10 mouse cellular contexts compared by ENCODE assay signal in genomic region chr9:39611953-39612352, GRCm38 (mm10). TPM values are rescaled to one million over a fixed set of nuclear protein-coding genes. Genes with fewer than 3 reads are reported as not detected.
DNase-seq lines count a peak whose midpoint lies in the region; ATAC-seq and TF ChIP-seq lines count a peak whose summit lies in the region.
"Had no signal": no experiment of that assay in that cellular context is flagged by ENCODE, and none has a peak within 500 bp of the region (broad histone marks: within the 10 kb centered on the region; RNA-seq: fewer than 3 reads in every experiment).

No protein-coding gene starts in this region.

- H3K36me3 ChIP-seq in MEL (ENCODE audit: control insufficient read depth in 1 of 2, insufficient read depth in 2 of 2, low read length in 2 of 2), result no peaks in the 10 kb centered on the region

- no peaks in the 10 kb centered on the region for H3K79me2 ChIP-seq in MEL (ENCODE audit: control insufficient read depth, insufficient read depth, low read length, poor library complexity)

- no peaks in the 10 kb centered on the region for H3K27me3 ChIP-seq in MEL (ENCODE audit: control insufficient read depth in 1 of 2, insufficient read depth in 2 of 2, low read length in 2 of 2)

- no peak overlapping the region for H3K27ac ChIP-seq in MEL (ENCODE audit: control insufficient read depth, low read depth, low read length)

- TF ChIP-seq POLR2A in MEL (IDR thresholded peaks at IDR 0.05; ENCODE audit: control insufficient read depth in 1 of 2, insufficient read depth in 1 of 2, low read depth in 1 of 2, low read length in 2 of 2, poor library complexity in 1 of 2), result no peak

- no peak overlapping the region for H3K9ac ChIP-seq in MEL (ENCODE audit: control insufficient read depth, low read depth, low read length, poor library complexity, severe bottlenecking)

- H3K4me3 ChIP-seq in MEL (ENCODE audit: control insufficient read depth in 1 of 2, insufficient read depth in 1 of 2, low read depth in 2 of 2, low read length in 2 of 2), result no peak overlapping the region

- no peaks in the 10 kb centered on the region for H3K4me1 ChIP-seq in MEL (ENCODE audit: control insufficient read depth in 1 of 2, insufficient read depth in 2 of 2, low read length in 2 of 2)

- ATAC-seq in megakaryocyte progenitor cell, adult 5-6 weeks (replicated peaks; ENCODE audit: poor library complexity), result no peak
- ATAC-seq: intestine, embryonic 16.5 days had no signal

- no peak for TF ChIP-seq EP300 in MEL (IDR thresholded peaks at IDR 0.05; ENCODE audit: low read depth in 1 of 2, low read length in 2 of 2)

- TF ChIP-seq CTCF in MEL (IDR thresholded peaks at IDR 0.05 in 2 of 3, conservative IDR thresholded peaks at IDR 0.05 in 1 of 3; ENCODE audit: control insufficient read depth in 1 of 3, insufficient read depth in 1 of 3, low read depth in 2 of 3, low read length in 3 of 3, poor library complexity in 1 of 3, severe bottlenecking in 1 of 3), result peak in 1 of 3 experiments; percentile 9; a peak in 1 of 6 replicates

- H3K9me3 ChIP-seq in MEL (replicated peaks; ENCODE audit: insufficient read depth, low read length), result no peaks in the 10 kb centered on the region

- peak; percentile 10 for DNase-seq in adrenal gland, postnatal 14 days
- DNase-seq in adrenal gland, postnatal 25 days, result no peak
- peak; percentile 30 for DNase-seq in kidney, postnatal 10 days
- no peak for DNase-seq in kidney, adult 9 months
- no peak for DNase-seq in MEL (ENCODE audit: low read depth, low spot score)
- DNase-seq in layer of hippocampus, postnatal 10 days (ENCODE audit: low spot score in 2 of 2), result peak; percentile 26 to 49
- DNase-seq in spleen, postnatal 14 days (ENCODE audit: low spot score in 2 of 2), result no peak
- DNase-seq: lung, adult 18-20 months had no signal

- TF ChIP-seq RAD21 in MEL (IDR thresholded peaks at IDR 0.05; ENCODE audit: low read depth, low read length), result peak; percentile 4

TF ChIP-seq in MEL, 35 proteins besides CTCF, POLR2A, EP300 and RAD21:
- TF ChIP-seq GATA1 (IDR thresholded peaks at IDR 0.05; ENCODE audit: low read depth, low read length) (no peak), MAZ (IDR thresholded peaks at IDR 0.05; ENCODE audit: low read depth, low read length) (no peak), ZMIZ1 (IDR thresholded peaks at IDR 0.05; ENCODE audit: low read depth, low read length) (no peak), SIN3A (IDR thresholded peaks at IDR 0.05; ENCODE audit: low read length) (no peak), USF1 (IDR thresholded peaks at IDR 0.05; ENCODE audit: low read depth, low read length) (no peak), MAFK (IDR thresholded peaks at IDR 0.05; ENCODE audit: borderline replicate concordance, low read depth, low read length) (no peak)

RNA-seq across cellular contexts. Expression of gene Olfr148, which starts 1.5 kb away (rescaled TPM):
- total RNA-seq in adrenal gland, postnatal 14 days (2021), result not detected in 2 replicates
- not detected in 2 replicates for total RNA-seq in adrenal gland, postnatal 25 days (2021)
- not detected in 2 replicates for total RNA-seq in MEL (2012; rRNA removed)
- polyA plus RNA-seq in MEL (2012; ENCODE audit: insufficient read depth in 1 of 2, insufficient read length in 2 of 2, low read depth in 1 of 2, low replicate concordance in 2 of 2, missing spikeins in 1 of 2), result not detected
- total RNA-seq in layer of hippocampus, postnatal 10 days (2021), result not detected
- not detected in 2 replicates for total RNA-seq in megakaryocyte progenitor cell, adult 5-6 weeks (2015)
- not detected in 2 replicates for total RNA-seq in megakaryocyte progenitor cell, adult 5-6 weeks (2017)
- polyA plus RNA-seq: intestine, embryonic 16.5 days had no signal

RNA-seq across cellular contexts. Expression of gene AW551984, which starts 7.8 kb away (rescaled TPM):
- total RNA-seq in adrenal gland, postnatal 14 days (2021), result 11.9 and 14.9 TPM in 2 replicates
- total RNA-seq in adrenal gland, postnatal 25 days (2021), result 7.4 and 11.7 TPM in 2 replicates
- total RNA-seq in MEL (2012; rRNA removed), result not detected in 2 replicates
- polyA plus RNA-seq in MEL (2012; ENCODE audit: insufficient read depth in 1 of 2, insufficient read length in 2 of 2, low read depth in 1 of 2, low replicate concordance in 2 of 2, missing spikeins in 1 of 2), result not detected
- 10 to 100 TPM; 28.2 to 34.9 TPM for total RNA-seq in layer of hippocampus, postnatal 10 days (2021)
- not detected in 2 replicates for total RNA-seq in megakaryocyte progenitor cell, adult 5-6 weeks (2015)
- not detected in 2 replicates for total RNA-seq in megakaryocyte progenitor cell, adult 5-6 weeks (2017)

RNA-seq across cellular contexts. Expression of gene Olfr960, which starts 9.2 kb away (rescaled TPM):
- total RNA-seq in adrenal gland, postnatal 14 days (2021), result not detected in 2 replicates
- not detected in 2 replicates for total RNA-seq in adrenal gland, postnatal 25 days (2021)
- total RNA-seq in MEL (2012; rRNA removed), result not detected in 2 replicates
- not detected for polyA plus RNA-seq in MEL (2012; ENCODE audit: insufficient read depth in 1 of 2, insufficient read length in 2 of 2, low read depth in 1 of 2, low replicate concordance in 2 of 2, missing spikeins in 1 of 2)
- total RNA-seq in layer of hippocampus, postnatal 10 days (2021), result not detected
- total RNA-seq in megakaryocyte progenitor cell, adult 5-6 weeks (2015), result not detected in 2 replicates
- not detected in 2 replicates for total RNA-seq in megakaryocyte progenitor cell, adult 5-6 weeks (2017)
- polyA plus RNA-seq: intestine, embryonic 16.5 days had no signal

RNA-seq across cellular contexts. Expression of gene Olfr961, which starts 32.9 kb away (rescaled TPM):
- total RNA-seq in adrenal gland, postnatal 14 days (2021), result not detected in 2 replicates
- not detected in 2 replicates for total RNA-seq in adrenal gland, postnatal 25 days (2021)
- not detected in 2 replicates for total RNA-seq in MEL (2012; rRNA removed)
- polyA plus RNA-seq in MEL (2012; ENCODE audit: insufficient read depth in 1 of 2, insufficient read length in 2 of 2, low read depth in 1 of 2, low replicate concordance in 2 of 2, missing spikeins in 1 of 2), result not detected
- not detected for total RNA-seq in layer of hippocampus, postnatal 10 days (2021)
- not detected in 2 replicates for total RNA-seq in megakaryocyte progenitor cell, adult 5-6 weeks (2015)
- total RNA-seq in megakaryocyte progenitor cell, adult 5-6 weeks (2017), result not detected in 2 replicates
- polyA plus RNA-seq: intestine, embryonic 16.5 days had no signal

RNA-seq across cellular contexts. Expression of gene Olfr959, which starts 36.6 kb away (rescaled TPM):
- not detected in 2 replicates for total RNA-seq in adrenal gland, postnatal 14 days (2021)
- not detected in 2 replicates for total RNA-seq in adrenal gland, postnatal 25 days (2021)
- not detected in 2 replicates for total RNA-seq in MEL (2012; rRNA removed)
- not detected for polyA plus RNA-seq in MEL (2012; ENCODE audit: insufficient read depth in 1 of 2, insufficient read length in 2 of 2, low read depth in 1 of 2, low replicate concordance in 2 of 2, missing spikeins in 1 of 2)
- total RNA-seq in layer of hippocampus, postnatal 10 days (2021), result not detected
- not detected in 2 replicates for total RNA-seq in megakaryocyte progenitor cell, adult 5-6 weeks (2015)
- total RNA-seq in megakaryocyte progenitor cell, adult 5-6 weeks (2017), result not detected in 2 replicates
- polyA plus RNA-seq: intestine, embryonic 16.5 days had no signal

Comparison
In these comparisons a context has a peak if more than half of its experiments do, and no peak if none do; other contexts are left out.
1. DNase-seq: peak in adrenal gland, postnatal 14 days (single experiment), kidney, postnatal 10 days (single experiment) and layer of hippocampus, postnatal 10 days (2 of 2); none in adrenal gland, postnatal 25 days (single experiment), kidney, adult 9 months (single experiment), MEL (single experiment) and spleen, postnatal 14 days (0 of 2).